Mouse (Mus musculus): ENCODE data around the gene Btnl1. TPM values are rescaled to one million over a fixed set of nuclear protein-coding genes. Genes with fewer than 3 reads are reported as not detected.

The Btnl1 gene
- polyA plus RNA-seq, 2 experiments from 2014 or later = not detected

- ATAC-seq = no peak
Measured at GRCm38 (mm10) chr17:34386656-34387055, 9.7 kb downstream of the Btnl1 start.

GRCm38 (mm10) chr17:34388513-34388912 lies 11.6 kb downstream of the Btnl1 start:
- no peak for ATAC-seq

- no peak for ATAC-seq
Measured at GRCm38 (mm10) chr17:34391507-34391906, 14.6 kb downstream of the Btnl1 start.

GRCm38 (mm10) chr17:34392321-34392720 lies 15.4 kb downstream of the Btnl1 start:
- peak; percentile 77 for ATAC-seq

GRCm38 (mm10) chr17:34397357-34397756 lies 20.4 kb downstream of the Btnl1 start:
- no peak for ATAC-seq

- peak; percentile 93 for ATAC-seq
Measured at GRCm38 (mm10) chr17:34398058-34398710, 21.3 kb downstream of the Btnl1 start.

GRCm38 (mm10) chr17:34398711-34399393 lies 21.9 kb downstream of the Btnl1 start, which contains the start of gene BC051142:
BC051142 (plus strand) TSS chr17:34398820.
- peak; percentile 65 for ATAC-seq

GRCm38 (mm10) chr17:34399394-34399715 lies 22.4 kb downstream of the Btnl1 start:
- ATAC-seq = no peak

GRCm38 (mm10) chr17:34411117-34411516 lies 34.2 kb downstream of the Btnl1 start:
- no peak for ATAC-seq

- no peak for ATAC-seq
Measured at GRCm38 (mm10) chr17:34420014-34420413, 43.1 kb downstream of the Btnl1 start.

- no peak for ATAC-seq
Measured at GRCm38 (mm10) chr17:34427597-34427996, 50.7 kb downstream of the Btnl1 start.

Other genes starting within 250 kb of the Btnl1 start
- gene H2-DMb2, start 233.8 kb upstream of the Btnl1 start, polyA plus RNA-seq (2017; shearing (Covaris generic)) = 10 to 100 TPM in 1 of 2 experiments, 1 to 10 TPM in 1; 4.8 to 19.7 TPM
- gene H2-DMb1, start 224.1 kb upstream of the Btnl1 start, polyA plus RNA-seq (2017; shearing (Covaris generic)) = 1 to 10 TPM; 1.9 to 3.7 TPM
- 100 to 1,000 TPM; 134 to 207 TPM for gene Tap1, start 189.6 kb upstream of the Btnl1 start, polyA plus RNA-seq (2017; shearing (Covaris generic))
- gene Psmb9, start 189.4 kb upstream of the Btnl1 start, polyA plus RNA-seq (2017; shearing (Covaris generic)) = 100 to 1,000 TPM; 320 to 348 TPM
- gene Psmb8, start 179.4 kb upstream of the Btnl1 start, polyA plus RNA-seq (2017; shearing (Covaris generic)) = 1,000 to 10,000 TPM in 1 of 2 experiments, 100 to 1,000 TPM in 1; 892 to 1,228 TPM
- gene Tap2, start 173.6 kb upstream of the Btnl1 start, polyA plus RNA-seq (2017; shearing (Covaris generic)) = 100 to 1,000 TPM in 1 of 2 experiments, 10 to 100 TPM in 1; 68.0 to 148 TPM
- 10 to 100 TPM; 57.3 to 70.9 TPM for gene H2-Ob, start 138.2 kb upstream of the Btnl1 start, polyA plus RNA-seq (2017; shearing (Covaris generic))
- 10 to 100 TPM in 1 of 2 experiments, 1 to 10 TPM in 1; 3.7 to 69.9 TPM for gene H2-Ab1, start 119.4 kb upstream of the Btnl1 start, polyA plus RNA-seq (2017; shearing (Covaris generic))
- 10 to 100 TPM in 1 of 2 experiments, 1 to 10 TPM in 1; 4.0 to 79.3 TPM for gene H2-Aa, start 89.3 kb upstream of the Btnl1 start, polyA plus RNA-seq (2017; shearing (Covaris generic))
- gene H2-Eb1, start 71.3 kb upstream of the Btnl1 start, polyA plus RNA-seq (2017; shearing (Covaris generic)) = 10 to 100 TPM in 1 of 2 experiments, 1 to 10 TPM in 1; 5.2 to 64.7 TPM
- gene H2-Eb2, start 51.5 kb upstream of the Btnl1 start, polyA plus RNA-seq (2017; shearing (Covaris generic)) = under 1 TPM; 0.13 to 0.36 TPM
- gene Btnl2, start 22.3 kb upstream of the Btnl1 start, polyA plus RNA-seq (2017; shearing (Covaris generic)) = under 1 TPM; 0.17 to 0.42 TPM
- 1 to 10 TPM in 1 of 2 experiments, not detected in 1; 2.3 TPM for gene BC051142, start 21.7 kb downstream of the Btnl1 start, polyA plus RNA-seq (2017; shearing (Covaris generic))
- gene Btnl4, start 100.2 kb downstream of the Btnl1 start, polyA plus RNA-seq (2017; shearing (Covaris generic)) = not detected
- gene Btnl6, start 140.2 kb downstream of the Btnl1 start, polyA plus RNA-seq (2017; shearing (Covaris generic)) = not detected
- gene Notch4, start 187.1 kb downstream of the Btnl1 start, polyA plus RNA-seq (2017; shearing (Covaris generic)) = under 1 TPM; 0.52 to 0.58 TPM
- 100 to 1,000 TPM; 213 to 307 TPM for gene Gpsm3, start 212.7 kb downstream of the Btnl1 start, polyA plus RNA-seq (2017; shearing (Covaris generic))
- gene Pbx2, start 214.1 kb downstream of the Btnl1 start, polyA plus RNA-seq (2017; shearing (Covaris generic)) = 10 to 100 TPM in 1 of 2 experiments, 1 to 10 TPM in 1; 8.5 to 10.2 TPM
- 1 to 10 TPM; 2.5 to 5.4 TPM for gene Ager, start 220.7 kb downstream of the Btnl1 start, polyA plus RNA-seq (2017; shearing (Covaris generic))
- 10 to 100 TPM; 49.0 to 56.9 TPM for gene Rnf5, start 226.6 kb downstream of the Btnl1 start, polyA plus RNA-seq (2017; shearing (Covaris generic))
- gene Agpat1, start 227.1 kb downstream of the Btnl1 start, polyA plus RNA-seq (2017; shearing (Covaris generic)) = 10 to 100 TPM; 16.9 to 18.4 TPM
- gene Egfl8, start 238.8 kb downstream of the Btnl1 start, polyA plus RNA-seq (2017; shearing (Covaris generic)) = 1 to 10 TPM; 1.3 to 1.9 TPM

Measured in activated CD4-positive, CD25-positive, alpha-beta regulatory T cell, adult 4 months (primary cell).